Mouse (Mus musculus) erythroblast, embryonic 14.5 days (primary cell): ENCODE data around the gene Rora.

Experiments
- GATA1 ChIP-seq: IDR thresholded peaks from 2 replicates; pipeline ENCODE4 v1.6.1; 2012; ENCODE audit warnings: low read length, inconsistent platforms, mixed read lengths
- TAL1 ChIP-seq: IDR thresholded peaks from 3 replicates; pipeline ENCODE4 v1.6.1; 2012; ENCODE audit warnings: low read length, inconsistent platforms, mixed read lengths

- TF ChIP-seq GATA1, result no peak
- TF ChIP-seq TAL1, result no peak
These were observed 55.6 kb downstream of the Rora start for GRCm38 (mm10) chr9:68709232-68709631.
